Mouse (Mus musculus): ENCODE measurements around the gene Sobp.

The Sobp gene

GRCm38 (mm10) chr10:42957881-42958651 is 216.3 kb downstream of the Sobp start:
- peak; percentile 69 to 90 for DNase-seq (ENCODE audit: inconsistent age in 2 of 2, low spot score in 1 of 2)

GRCm38 (mm10) chr10:42955205-42955604 is 219.1 kb downstream of the Sobp start:
- DNase-seq (ENCODE audit: inconsistent age in 2 of 2, low spot score in 1 of 2): no peak

- DNase-seq (ENCODE audit: inconsistent age in 2 of 2, low spot score in 1 of 2): no peak
Observed at GRCm38 (mm10) chr10:42953601-42954000, 220.7 kb downstream of the Sobp start.
